Mouse (Mus musculus) intestine, postnatal 0 days (tissue): ENCODE measurements around the gene Sept7. TPM values are rescaled to one million over a fixed set of nuclear protein-coding genes. Genes with fewer than 3 reads are reported as not detected.
A peak's percentile ranks its signal among the peaks of the same experiment; 100 is the strongest.

Experiments used
- ATAC-seq: fragments of 200-750 bp; cut with Nextera tagmentation; 2 replicates; pipeline ENCODE4 v1.8.0; 2017; ENCODE audit warnings: mild to moderate bottlenecking, moderate TSS enrichment, moderate library complexity
- H3K27ac ChIP-seq: fragments of 300-500 bp; sonication (generic); 2 replicates; pipeline ENCODE4 v1.5.1; 2014; ENCODE audit warnings: mild to moderate bottlenecking, low read depth, low read length, moderate library complexity
- H3K27me3 ChIP-seq: fragments of 300-500 bp; sonication (generic); replicated peaks from 2 replicates; pipeline ENCODE4 v1.6.1; 2014; ENCODE audit warnings: low read length, mixed read lengths; ENCODE audit not compliant: control insufficient read depth, insufficient read depth
- H3K36me3 ChIP-seq: fragments of 300-500 bp; sonication (generic); 2 replicates; pipeline ENCODE4 v1.6.1; 2014; ENCODE audit warnings: mild to moderate bottlenecking, moderate library complexity; ENCODE audit not compliant: control insufficient read depth, insufficient read depth
- H3K4me1 ChIP-seq: fragments of 300-500 bp; sonication (generic); replicated peaks from 2 replicates; pipeline ENCODE4 v1.6.1; 2014; ENCODE audit warnings: antibody characterized with exemption, low read length, mixed read lengths; ENCODE audit not compliant: control insufficient read depth, insufficient read depth
- H3K4me2 ChIP-seq: fragments of 300-500 bp; sonication (generic); replicated peaks from 2 replicates; pipeline ENCODE4 v1.6.1; 2014; ENCODE audit warnings: low read depth, mild to moderate bottlenecking, moderate library complexity
- H3K4me3 ChIP-seq: fragments of 300-500 bp; sonication (generic); 2 replicates; pipeline ENCODE4 v1.5.1; 2014; ENCODE audit warnings: low read depth, low read length
- H3K9ac ChIP-seq: fragments of 300-500 bp; sonication (generic); 2 replicates; pipeline ENCODE4 v1.6.1; 2014; ENCODE audit warnings: mild to moderate bottlenecking, low read depth, low read length
- H3K9me3 ChIP-seq: fragments of 300-500 bp; sonication (generic); 2 replicates; pipeline ENCODE4 v1.6.1; 2016; ENCODE audit warnings: mixed run types; ENCODE audit not compliant: control insufficient read depth
- CTCF ChIP-seq: sonication (generic); IDR thresholded peaks from 2 replicates; pipeline ENCODE4 v1.5.1; 2016; ENCODE audit warnings: low read depth, mild to moderate bottlenecking, control low read depth, antibody characterized with exemption, moderate library complexity
- WGBS: fragments of 180-500 bp; shearing (Covaris S2); extraction: QIAGEN DNeasy Blood & Tissue Kit; methylation state at CpG from one replicate; pipeline ENCODE4 v1.1.7; 2014; 5-methylcytosine and 5-hydroxymethylcytosine counted together
- polyA plus RNA-seq: library from polyadenylated mRNA; unstranded; fragments of >200 nt; fragmentation: Nextera tagmentation; extraction: Ambion mirVana; gene quantifications from 2 replicates; pipeline ENCODE4 v1.2.1, GENCODE M21; 2015

Gene Sept7
- polyA plus RNA-seq, 1 experiment from 2014 or later, result 147 TPM

DNA sequence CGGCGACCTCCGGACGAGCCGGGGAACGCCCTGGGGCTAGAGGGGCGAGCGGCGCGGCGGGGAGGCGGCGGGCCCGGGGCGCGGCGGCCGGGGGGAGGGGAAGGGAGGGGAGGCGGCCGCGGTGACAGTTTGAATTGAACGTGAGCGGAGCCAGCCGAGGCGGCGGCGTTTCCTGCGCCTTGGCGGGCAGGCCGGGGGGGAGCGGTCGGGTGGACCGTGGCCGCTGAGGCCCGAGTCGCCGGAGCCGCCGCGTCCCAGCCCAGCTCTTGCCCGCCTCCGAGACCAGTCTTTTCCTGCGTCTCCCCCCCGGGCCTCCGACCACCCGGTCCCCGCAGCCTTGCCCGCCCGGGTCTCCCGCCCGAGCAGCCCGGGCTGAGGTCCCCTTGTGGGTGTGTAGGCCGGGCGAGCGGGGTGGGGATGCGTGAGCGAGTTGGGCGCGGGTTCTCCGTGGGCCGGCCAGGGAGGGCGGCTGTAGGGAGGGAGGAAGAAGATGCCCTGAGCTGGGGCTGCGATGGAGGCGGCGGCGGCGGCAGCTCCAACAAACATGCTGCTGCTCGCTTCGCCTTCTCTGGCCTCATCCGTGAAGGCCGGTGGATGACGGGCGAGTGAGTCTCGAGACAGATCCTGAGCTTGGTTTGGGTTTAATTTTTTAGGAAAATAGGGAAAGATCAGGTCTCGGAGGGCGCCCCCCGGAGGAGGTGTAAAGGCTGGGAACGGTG lies 679 bp downstream of the Sept7 start:
- peak; percentile 46 for ATAC-seq
- Histone ChIP-seq H3K9me3 (no peaks in the 10 kb centered on the region), H3K9ac (peak overlapping the region; percentile 96), H3K36me3 (no peaks in the 10 kb centered on the region), H3K27ac (peak overlapping the region; percentile 97), H3K4me2 (peak overlapping the region; percentile 75), H3K4me1 (no peaks in the 10 kb centered on the region; the same call in none of the 2 replicates), H3K4me3 (peak overlapping the region; percentile 78), H3K27me3 (no peaks in the 10 kb centered on the region)
- under 1% methylated on average over 64 of the region's 78 CpGs for WGBS
- TF ChIP-seq CTCF, result peak; percentile 58

DNA sequence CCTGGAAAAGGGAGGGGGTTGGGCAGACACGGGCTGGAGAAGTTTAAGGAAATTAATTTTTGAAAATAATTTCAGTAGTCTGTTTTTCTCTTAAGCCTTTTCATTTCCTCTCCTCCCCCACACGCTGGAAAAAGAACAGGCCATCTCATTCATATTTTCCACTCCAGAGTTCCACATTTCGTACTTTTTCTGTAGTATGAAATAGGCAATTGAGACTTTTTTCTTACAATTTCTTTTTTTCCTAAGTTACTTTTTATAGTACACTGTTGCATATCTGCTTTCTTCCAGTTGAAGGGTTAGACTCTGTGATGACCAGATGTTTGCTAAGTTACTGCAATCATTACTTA lies 1.2 kb downstream of the Sept7 start:
- WGBS, result 0% methylated on average over 3 of the region's 3 CpGs
- ATAC-seq, result no peak
- Histone ChIP-seq H3K27ac (peak overlapping the region; percentile 97), H3K4me3 (peak overlapping the region; percentile 78), H3K27me3 (no peaks in the 10 kb centered on the region), H3K9me3 (no peaks in the 10 kb centered on the region), H3K36me3 (no peaks in the 10 kb centered on the region), H3K9ac (peak overlapping the region; percentile 96), H3K4me1 (no peaks in the 10 kb centered on the region; the same call in none of the 2 replicates), H3K4me2 (peak overlapping the region; percentile 75)
- no peak for TF ChIP-seq CTCF

DNA sequence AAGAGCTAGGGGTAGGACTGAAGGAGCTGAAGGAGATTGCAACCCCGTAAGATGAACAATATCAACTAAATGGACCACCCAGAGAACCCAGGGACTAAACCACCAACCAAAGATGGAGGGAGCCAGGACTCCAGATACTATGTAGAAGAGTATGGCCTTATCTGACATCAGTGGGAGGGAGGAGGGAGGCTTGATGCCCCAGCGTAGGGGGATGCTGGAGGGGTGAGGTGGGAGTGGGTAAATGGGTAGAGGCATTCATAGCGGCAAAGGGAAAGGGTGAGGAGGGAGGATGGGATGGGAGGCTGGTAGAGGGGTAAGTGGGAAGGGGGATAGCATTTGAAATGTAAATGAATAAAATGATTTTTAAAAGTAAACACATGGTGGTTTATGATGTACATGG lies 8.2 kb downstream of the Sept7 start:
- no peak for ATAC-seq
- WGBS, result 89% methylated on average over 3 of the region's 3 CpGs
- Histone ChIP-seq H3K9me3 (no peaks in the 10 kb centered on the region), H3K27ac (no peak overlapping the region), H3K4me2 (no peak overlapping the region), H3K36me3 (peaks cover 3% of the 10 kb centered on the region; the same call in 1 of the 2 replicates), H3K27me3 (no peaks in the 10 kb centered on the region), H3K9ac (no peak overlapping the region), H3K4me3 (no peak overlapping the region), H3K4me1 (no peaks in the 10 kb centered on the region; the same call in 1 of the 2 replicates)
- TF ChIP-seq CTCF, result no peak

DNA sequence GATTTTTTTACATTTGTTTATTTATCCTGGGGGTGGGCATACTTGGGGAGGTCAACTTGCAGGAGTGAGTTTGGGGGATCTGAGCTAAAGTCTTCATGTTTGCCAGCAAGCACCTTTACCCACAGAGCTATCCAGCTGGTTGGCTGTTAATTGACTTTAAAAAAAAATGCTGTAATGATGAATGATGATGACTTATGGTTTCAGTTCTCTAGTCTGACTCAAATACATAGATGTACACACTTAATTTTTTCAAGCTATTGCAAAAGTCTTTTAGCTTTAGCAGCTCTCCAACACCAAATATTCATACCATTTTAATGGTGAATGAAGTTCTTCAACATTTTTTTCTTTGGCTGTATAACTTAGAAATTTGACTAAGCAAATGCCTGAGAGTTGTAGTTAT lies 8.7 kb downstream of the Sept7 start:
- H3K9ac ChIP-seq, result no peak overlapping the region
- H3K27ac ChIP-seq, result no peak overlapping the region
- H3K36me3 ChIP-seq, result peaks cover 4% of the 10 kb centered on the region; the same call in 1 of the 2 replicates
- H3K27me3 ChIP-seq, result no peaks in the 10 kb centered on the region
- H3K4me2 ChIP-seq, result no peak overlapping the region
- ATAC-seq, result no peak
- no peak for TF ChIP-seq CTCF
- no peaks in the 10 kb centered on the region for H3K4me1 ChIP-seq
- H3K4me3 ChIP-seq, result no peak overlapping the region
- no peaks in the 10 kb centered on the region for H3K9me3 ChIP-seq

DNA sequence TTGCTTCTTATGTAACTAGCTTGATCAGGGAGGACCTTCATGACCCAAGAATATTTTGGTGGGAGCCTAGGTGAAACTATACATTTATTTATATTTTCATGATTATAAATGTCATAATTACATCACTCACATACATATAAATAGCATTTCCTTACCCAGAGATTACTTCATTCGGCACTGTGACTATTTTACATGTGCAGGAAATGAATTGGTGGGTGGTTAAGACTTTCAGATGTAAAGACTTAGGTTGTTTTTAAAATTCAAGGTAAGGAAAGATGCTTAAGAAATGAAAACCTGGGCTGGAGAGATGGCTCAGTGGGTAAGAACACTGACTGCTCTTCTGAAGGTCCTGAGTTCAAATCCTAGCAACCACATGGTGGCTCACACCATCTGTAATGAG lies 9.8 kb downstream of the Sept7 start:
- Histone ChIP-seq H3K9me3 (no peaks in the 10 kb centered on the region), H3K4me2 (no peak overlapping the region), H3K27me3 (no peaks in the 10 kb centered on the region), H3K4me1 (no peaks in the 10 kb centered on the region), H3K9ac (no peak overlapping the region), H3K4me3 (no peak overlapping the region), H3K27ac (no peak overlapping the region; the same call in 1 of the 2 replicates), H3K36me3 (peaks cover 4% of the 10 kb centered on the region; the same call in 1 of the 2 replicates)
- ATAC-seq, result no peak
- no peak for TF ChIP-seq CTCF
- 71% methylated on average over 1 of the region's 1 CpGs for WGBS

DNA sequence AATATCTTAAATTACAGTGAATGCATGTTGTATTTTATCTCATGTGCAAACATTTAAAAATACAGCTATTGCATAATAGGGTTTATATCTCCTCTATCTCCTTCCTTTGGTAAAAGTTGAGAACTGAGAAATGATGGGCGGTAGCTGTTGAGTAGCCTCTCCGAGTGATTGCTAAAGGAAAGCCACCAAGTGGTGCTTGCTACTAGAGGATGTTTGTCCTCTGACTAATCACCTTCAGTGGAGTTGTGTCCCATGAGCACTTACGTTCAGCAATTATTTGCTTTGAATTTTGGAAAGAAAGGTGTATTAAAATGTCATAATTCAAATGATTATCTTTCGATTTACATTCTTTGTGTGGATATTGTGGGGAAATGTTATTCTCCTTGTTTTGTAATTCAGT lies 13.6 kb downstream of the Sept7 start:
- no peak overlapping the region for H3K4me3 ChIP-seq
- H3K9me3 ChIP-seq, result no peaks in the 10 kb centered on the region
- no peak overlapping the region for H3K4me2 ChIP-seq
- no peak for TF ChIP-seq CTCF
- no peaks in the 10 kb centered on the region for H3K27me3 ChIP-seq
- no peak overlapping the region for H3K27ac ChIP-seq
- peaks cover 6% of the 10 kb centered on the region; the same call in 1 of the 2 replicates for H3K36me3 ChIP-seq
- no peaks in the 10 kb centered on the region for H3K4me1 ChIP-seq
- no peak overlapping the region for H3K9ac ChIP-seq
- no peak for ATAC-seq
- 87% methylated on average over 4 of the region's 4 CpGs for WGBS
